ENCODE assay signal across 16 mouse cellular contexts in the genomic region with DNA sequence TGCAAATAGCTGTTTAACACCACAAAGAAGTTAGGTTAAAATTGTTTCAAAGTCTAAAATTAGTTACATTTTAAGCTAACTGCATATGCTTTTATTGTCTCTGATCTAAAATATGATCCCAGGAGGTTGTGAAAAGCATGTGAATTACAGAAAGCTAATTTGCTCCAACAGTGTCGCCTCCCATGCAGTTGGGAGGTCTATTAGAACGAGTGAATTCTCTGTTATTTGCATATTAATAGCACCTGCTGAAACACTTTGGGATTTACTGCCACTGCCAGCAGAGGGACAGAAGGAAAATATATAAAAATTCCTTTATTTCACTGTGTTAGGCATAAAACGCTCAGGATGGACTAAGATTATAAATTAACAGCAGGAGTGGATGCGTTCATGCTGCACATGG.
"Had no signal": no experiment of that assay in that cellular context is flagged by ENCODE, and none has a peak within 500 bp of the region (broad histone marks: within the 10 kb centered on the region; RNA-seq: fewer than 3 reads in every experiment).

No protein-coding gene starts in this region.

- DNase-seq: kidney, adult 8-10 months; kidney, postnatal 25 days; liver; liver, embryonic 13.5 days; liver, postnatal 0 days; lung, postnatal 14 days; right cerebral cortex, postnatal 14 days; thymus, adult 2 months; thymus, postnatal 25 days had no signal

- H3K4me1 ChIP-seq: limb, embryonic 12.5 days; liver, embryonic 13.5 days; megakaryocyte, embryonic 14.5 days; neural tube, embryonic 12.5 days; stomach, embryonic 15.5 days had no signal

- H3K4me2 ChIP-seq: limb, embryonic 12.5 days; liver, embryonic 13.5 days; lung, embryonic 15.5 days; midbrain, embryonic 12.5 days; neural tube, embryonic 12.5 days; stomach, embryonic 15.5 days had no signal

- H3K4me3 ChIP-seq: limb, embryonic 12.5 days; liver, embryonic 13.5 days; lung, embryonic 15.5 days; megakaryocyte, embryonic 14.5 days; midbrain, embryonic 12.5 days; neural tube, embryonic 12.5 days; stomach, embryonic 15.5 days had no signal

- H3K9ac ChIP-seq: limb, embryonic 12.5 days; liver, embryonic 13.5 days; liver, postnatal 0 days; lung, embryonic 15.5 days; midbrain, embryonic 12.5 days; neural tube, embryonic 12.5 days; stomach, embryonic 15.5 days had no signal

- H3K27ac ChIP-seq: limb, embryonic 12.5 days; liver, embryonic 13.5 days; lung, embryonic 15.5 days; macrophage; midbrain, embryonic 12.5 days; neural tube, embryonic 12.5 days; stomach, embryonic 15.5 days had no signal

- H3K27me3 ChIP-seq: limb, embryonic 12.5 days; liver, embryonic 13.5 days; lung, embryonic 15.5 days; megakaryocyte, embryonic 14.5 days; midbrain, embryonic 12.5 days; neural tube, embryonic 12.5 days; stomach, embryonic 15.5 days had no signal

- ATAC-seq: liver, postnatal 0 days had no signal

- H3K9me3 ChIP-seq: limb, embryonic 12.5 days; liver, embryonic 13.5 days; lung, embryonic 15.5 days; neural tube, embryonic 12.5 days; stomach, embryonic 15.5 days had no signal

- H3K36me3 ChIP-seq: limb, embryonic 12.5 days; liver, embryonic 13.5 days; lung, embryonic 15.5 days; midbrain, embryonic 12.5 days; neural tube, embryonic 12.5 days; stomach, embryonic 15.5 days had no signal
